Mouse (Mus musculus): ENCODE results near the gene Taz.

- TF ChIP-seq CTCF (IDR thresholded peaks at IDR 0.05; ENCODE audit: low read depth) (0 out of 2 replicates have a peak, but pooled peaks have one; percentile 14), EP300 (IDR thresholded peaks at IDR 0.05; ENCODE audit: low read depth) (no peak)
Measured at GRCm38 (mm10) chrX:74270902-74271551, 10.7 kb upstream of the Taz start.

Measured in liver, postnatal 0 days (tissue).